Comparison of ENCODE assay signal across 13 mouse cellular contexts in the genomic region with DNA sequence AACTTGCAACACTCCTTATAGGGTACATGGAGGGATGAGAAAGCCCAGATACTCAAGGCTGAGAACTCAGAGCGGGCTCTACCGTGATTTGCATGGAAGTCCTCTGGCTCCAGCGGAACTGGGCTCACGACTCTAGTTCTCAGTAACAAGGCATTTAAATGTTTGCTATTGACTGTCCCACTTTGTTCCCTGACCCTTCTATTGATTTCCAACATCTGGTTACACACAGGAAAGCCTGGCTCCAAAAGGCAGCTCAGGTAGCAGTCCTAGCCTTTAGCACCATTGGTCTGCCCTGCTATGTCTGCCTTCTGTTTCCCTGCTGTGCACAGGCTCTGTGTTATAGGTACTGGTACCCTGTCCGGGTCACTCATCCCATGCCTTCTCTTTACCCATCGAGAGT. TPM values are rescaled to one million over a fixed set of nuclear protein-coding genes. Genes with fewer than 3 reads are reported as not detected.
"Had no signal": no experiment of that assay in that cellular context is flagged by ENCODE, and none has a peak within 500 bp of the region (broad histone marks: within the 10 kb centered on the region; RNA-seq: fewer than 3 reads in every experiment).

No protein-coding gene starts in this region.

- H3K4me2 ChIP-seq: liver, embryonic 13.5 days; midbrain, embryonic 13.5 days; neural tube, embryonic 15.5 days had no signal

- H3K27me3 ChIP-seq: liver, embryonic 13.5 days had no signal

- H3K4me3 ChIP-seq: left cerebral cortex, adult 2 months; liver, embryonic 13.5 days; midbrain, embryonic 13.5 days; myocyte; neural tube, embryonic 15.5 days had no signal

- H3K36me3 ChIP-seq: liver, embryonic 13.5 days; midbrain, embryonic 13.5 days; neural tube, embryonic 15.5 days had no signal

- H3K27ac ChIP-seq: kidney, postnatal 0 days; left cerebral cortex, adult 2 months; liver, embryonic 13.5 days; midbrain, embryonic 13.5 days; neural tube, embryonic 15.5 days; stomach, postnatal 0 days had no signal

- ATAC-seq: midbrain, embryonic 13.5 days had no signal

- H3K9ac ChIP-seq: liver, embryonic 13.5 days; midbrain, embryonic 13.5 days; neural tube, embryonic 15.5 days had no signal

- DNase-seq: kidney, adult 11 months; kidney, adult 9 months; kidney, postnatal 4 days; liver, embryonic 13.5 days; lung, adult 18-20 months; thymus, postnatal 14 days had no signal

- H3K9me3 ChIP-seq: liver, embryonic 13.5 days; midbrain, embryonic 13.5 days; neural tube, embryonic 15.5 days had no signal

- H3K4me1 ChIP-seq: liver, embryonic 13.5 days had no signal

RNA-seq across cellular contexts. Expression of gene Msx1, which starts 36.5 kb away (rescaled TPM):
- total RNA-seq: megakaryocyte-erythroid progenitor cell, adult 5-6 weeks had no signal
